Mouse (Mus musculus) WW6 (cell line): Measurements from ENCODE around the gene Nt5c.
"Not testable (repeated sequence)": the region's sequence is repeated elsewhere in the genome, so short reads cannot be mapped to it uniquely, and the experiment has no call there.

ENCODE experiments used
- DNase-seq: peaks from one replicate; pipeline ENCODE4 v3.0.0-alpha.2; 2013; ENCODE audit warnings: low read depth, low spot score

The Nt5c gene

GRCm38 (mm10) chr11:115467217-115467618, 24.4 kb downstream of the Nt5c start:
- DNase-seq, result no peak

GRCm38 (mm10) chr11:115464851-115465250, 26.8 kb downstream of the Nt5c start:
- no peak for DNase-seq

- DNase-seq, result no peak
These were observed 28.3 kb downstream of the Nt5c start for GRCm38 (mm10) chr11:115463397-115463796.

GRCm38 (mm10) chr11:115462243-115462891, 29.3 kb downstream of the Nt5c start, which contains the start of gene Slc16a5:
TSS of gene Slc16a5 (plus strand) at chr11:115462474.
- DNase-seq, result no peak

- DNase-seq, result no peak
These were observed 29.8 kb downstream of the Nt5c start for GRCm38 (mm10) chr11:115461846-115462242.

- no peak for DNase-seq
These were observed 30.7 kb downstream of the Nt5c start for GRCm38 (mm10) chr11:115460976-115461375.

GRCm38 (mm10) chr11:115457405-115457804, 34.3 kb downstream of the Nt5c start:
- DNase-seq, result no peak

GRCm38 (mm10) chr11:115456182-115456581, 35.5 kb downstream of the Nt5c start:
- no peak for DNase-seq

GRCm38 (mm10) chr11:115455619-115456018, 36.0 kb downstream of the Nt5c start:
- no peak for DNase-seq

GRCm38 (mm10) chr11:115454822-115455221, 36.8 kb downstream of the Nt5c start:
- DNase-seq, result not testable (repeated sequence)

GRCm38 (mm10) chr11:115453306-115453705, 38.4 kb downstream of the Nt5c start:
- no peak for DNase-seq

- no peak for DNase-seq
These were observed 39.3 kb downstream of the Nt5c start for GRCm38 (mm10) chr11:115452281-115452860.

GRCm38 (mm10) chr11:115451781-115452241, 39.9 kb downstream of the Nt5c start:
- DNase-seq, result no peak

- DNase-seq, result no peak
These were observed 41.5 kb downstream of the Nt5c start for GRCm38 (mm10) chr11:115450176-115450575.

GRCm38 (mm10) chr11:115448998-115449397, 42.7 kb downstream of the Nt5c start:
- no peak for DNase-seq

- no peak for DNase-seq
These were observed 43.6 kb downstream of the Nt5c start for GRCm38 (mm10) chr11:115448075-115448474.

GRCm38 (mm10) chr11:115447321-115447885, 44.3 kb downstream of the Nt5c start:
- DNase-seq, result no peak

- no peak for DNase-seq
These were observed 44.8 kb downstream of the Nt5c start for GRCm38 (mm10) chr11:115446906-115447305.

- DNase-seq, result no peak
These were observed 50.2 kb downstream of the Nt5c start for GRCm38 (mm10) chr11:115441417-115441816.
